Mouse (Mus musculus): Measurements from ENCODE around the gene Bahcc1. TPM values are rescaled to one million over a fixed set of nuclear protein-coding genes. Genes with fewer than 3 reads are reported as not detected.

The Bahcc1 gene
- polyA plus RNA-seq, 1 experiment: not detected

GRCm38 (mm10) chr11:120308441-120309320 lies 75.9 kb downstream of the Bahcc1 start:
- no peak overlapping the region for H3K27ac ChIP-seq (ENCODE audit: insufficient read depth, low read depth, low read length)
- WGBS: 58% methylated on average over 15 of the region's 15 CpGs
- TF ChIP-seq CTCF (IDR thresholded peaks at IDR 0.05; ENCODE audit: insufficient read depth, low read depth, low read length) (no peak), POLR2A (IDR thresholded peaks at IDR 0.05; ENCODE audit: insufficient read depth, low read depth, low read length) (no peak)
- peaks cover 32% of the 10 kb centered on the region for H3K4me1 ChIP-seq (ENCODE audit: control insufficient read depth, insufficient read depth, low read length)
- no peak overlapping the region for H3K4me3 ChIP-seq (ENCODE audit: insufficient read depth, low read depth, low read length)

GRCm38 (mm10) chr11:120310813-120311312 lies 78.1 kb downstream of the Bahcc1 start:
- Histone ChIP-seq H3K4me1 (ENCODE audit: control insufficient read depth, insufficient read depth, low read length) (peaks cover 26% of the 10 kb centered on the region), H3K27ac (ENCODE audit: insufficient read depth, low read depth, low read length) (peak overlapping the region; percentile 85), H3K4me3 (ENCODE audit: insufficient read depth, low read depth, low read length) (peak overlapping the region; percentile 59)
- under 1% methylated on average over 45 of the region's 45 CpGs for WGBS
- TF ChIP-seq CTCF (IDR thresholded peaks at IDR 0.05; ENCODE audit: insufficient read depth, low read depth, low read length): no peak
- TF ChIP-seq POLR2A (IDR thresholded peaks at IDR 0.05; ENCODE audit: insufficient read depth, low read depth, low read length): peak; percentile 48; the same call in 1 of the 2 replicates

DNA sequence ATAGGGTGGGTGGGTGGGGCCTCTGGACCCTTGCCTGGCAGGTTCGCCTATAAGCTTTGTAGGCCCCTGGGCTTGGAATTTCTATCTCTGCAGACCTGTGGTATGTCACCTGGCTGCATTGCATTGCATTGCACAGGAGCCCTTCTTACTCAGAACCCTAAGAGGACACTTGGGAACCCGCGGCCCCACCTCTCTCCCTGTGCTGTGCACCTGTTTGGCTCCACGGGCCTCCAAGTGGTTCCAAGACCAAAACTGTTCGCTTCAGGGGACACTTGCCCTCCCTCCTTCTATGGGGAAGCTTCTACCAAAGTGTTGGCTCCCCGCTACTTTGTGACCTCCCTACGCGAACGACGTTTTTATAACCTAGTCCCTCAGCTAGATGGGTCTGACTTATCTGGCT lies 78.8 kb downstream of the Bahcc1 start:
- no peak overlapping the region for H3K27ac ChIP-seq (ENCODE audit: insufficient read depth, low read depth, low read length)
- H3K4me1 ChIP-seq (ENCODE audit: control insufficient read depth, insufficient read depth, low read length): peaks cover 22% of the 10 kb centered on the region
- H3K4me3 ChIP-seq (ENCODE audit: insufficient read depth, low read depth, low read length): no peak overlapping the region
- WGBS: 67% methylated on average over 10 of the region's 10 CpGs
- TF ChIP-seq CTCF (IDR thresholded peaks at IDR 0.05; ENCODE audit: insufficient read depth, low read depth, low read length) (no peak), POLR2A (IDR thresholded peaks at IDR 0.05; ENCODE audit: insufficient read depth, low read depth, low read length) (no peak)

DNA sequence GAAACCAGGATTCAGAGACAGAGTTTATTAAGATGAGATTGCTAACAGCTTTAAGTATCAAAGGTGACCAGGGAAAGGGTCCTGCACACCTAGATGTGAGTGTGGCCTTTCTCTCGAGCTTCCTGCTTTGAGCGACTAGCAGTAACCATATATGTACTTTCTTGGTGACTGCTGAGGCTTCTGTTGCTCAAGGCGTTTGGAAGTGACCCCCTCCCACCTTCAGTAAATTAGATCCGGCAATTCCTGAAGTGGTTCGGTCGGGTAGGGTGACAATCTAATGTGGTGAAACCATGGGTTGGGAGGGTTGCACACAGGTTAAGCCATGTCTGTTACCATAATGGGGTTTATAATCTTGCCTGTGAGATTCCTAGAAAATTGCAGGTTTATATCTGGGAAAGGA lies 79.3 kb downstream of the Bahcc1 start:
- peaks cover 22% of the 10 kb centered on the region for H3K4me1 ChIP-seq (ENCODE audit: control insufficient read depth, insufficient read depth, low read length)
- TF ChIP-seq CTCF (IDR thresholded peaks at IDR 0.05; ENCODE audit: insufficient read depth, low read depth, low read length) (no peak), POLR2A (IDR thresholded peaks at IDR 0.05; ENCODE audit: insufficient read depth, low read depth, low read length) (no peak)
- 89% methylated on average over 6 of the region's 6 CpGs for WGBS
- no peak overlapping the region for H3K27ac ChIP-seq (ENCODE audit: insufficient read depth, low read depth, low read length)
- no peak overlapping the region for H3K4me3 ChIP-seq (ENCODE audit: insufficient read depth, low read depth, low read length)

DNA sequence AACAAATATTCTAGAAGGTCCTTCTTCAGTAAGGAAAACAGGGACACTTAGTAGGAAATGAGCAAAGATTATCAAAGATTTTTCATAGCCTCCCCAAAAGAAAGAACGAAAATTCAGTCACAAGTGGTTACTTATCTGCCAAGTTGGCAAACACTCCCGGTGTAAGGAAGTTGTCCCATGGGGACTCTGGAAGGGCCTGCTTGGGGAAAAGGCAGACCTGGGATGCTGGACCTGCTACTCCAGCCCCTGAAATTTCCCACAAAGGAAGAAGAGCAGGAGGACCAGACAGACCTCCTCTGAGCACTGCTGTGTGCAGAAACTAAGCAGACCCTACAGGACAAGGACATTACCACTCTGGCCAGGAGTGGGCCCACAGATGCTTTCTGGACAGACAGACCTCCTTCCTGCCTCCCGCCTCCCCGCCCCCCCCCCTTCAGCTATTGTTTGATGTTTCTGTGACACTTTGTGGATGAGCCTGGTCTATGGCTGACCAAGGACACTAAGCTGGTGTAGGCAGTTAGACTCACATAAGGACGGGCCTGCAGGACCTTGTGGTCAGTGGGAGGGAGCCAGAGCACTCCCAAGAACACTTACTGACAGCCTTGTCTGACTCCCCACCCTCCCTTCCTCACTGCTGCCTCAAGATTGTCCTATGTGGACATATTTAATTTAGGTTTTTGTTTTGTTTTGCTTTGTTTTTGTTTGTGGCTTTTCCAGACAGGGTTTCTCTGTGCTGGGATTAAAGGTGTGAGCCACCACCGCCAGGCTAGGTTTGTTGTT lies 81.3 kb downstream of the Bahcc1 start:
- Histone ChIP-seq H3K27ac (ENCODE audit: insufficient read depth, low read depth, low read length) (no peak overlapping the region), H3K4me3 (ENCODE audit: insufficient read depth, low read depth, low read length) (no peak overlapping the region), H3K4me1 (ENCODE audit: control insufficient read depth, insufficient read depth, low read length) (peaks cover 19% of the 10 kb centered on the region)
- 73% methylated on average over 6 of the region's 6 CpGs for WGBS
- TF ChIP-seq POLR2A (IDR thresholded peaks at IDR 0.05; ENCODE audit: insufficient read depth, low read depth, low read length): no peak
- TF ChIP-seq CTCF (IDR thresholded peaks at IDR 0.05; ENCODE audit: insufficient read depth, low read depth, low read length): no peak

DNA sequence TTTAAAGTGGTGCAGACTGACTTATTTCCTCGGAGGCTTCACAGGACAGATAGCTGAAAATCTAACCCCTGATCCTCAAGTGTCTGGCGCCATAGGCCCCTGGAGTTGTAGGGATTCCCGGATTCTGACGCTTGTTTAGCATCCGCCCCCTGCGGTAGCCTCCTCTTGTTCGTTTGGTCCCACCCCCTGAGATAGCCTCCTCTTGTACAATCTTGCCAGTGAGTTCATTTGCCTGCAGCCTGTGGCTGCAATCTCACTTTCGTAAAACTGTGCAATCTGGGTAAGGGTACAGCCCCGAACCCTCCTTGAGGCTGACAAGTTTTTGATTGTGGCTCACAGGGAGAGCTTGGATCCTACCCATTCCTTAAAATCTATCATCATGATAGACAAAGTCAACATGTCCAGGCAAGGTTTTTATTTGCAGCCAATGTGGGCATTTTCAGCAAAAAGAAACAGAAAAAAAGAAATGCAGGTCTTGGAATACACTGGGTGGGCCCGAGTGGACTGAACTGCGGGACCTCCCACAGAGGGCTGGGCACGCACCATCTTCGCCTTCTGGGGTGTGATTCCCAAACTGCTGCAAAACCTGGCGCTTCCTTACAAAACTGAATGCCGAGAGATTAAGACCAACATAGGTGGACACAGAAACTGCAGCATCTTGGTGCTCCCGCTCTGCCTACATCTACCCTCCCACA lies 82.1 kb downstream of the Bahcc1 start:
- Histone ChIP-seq H3K4me1 (ENCODE audit: control insufficient read depth, insufficient read depth, low read length) (peaks cover 19% of the 10 kb centered on the region), H3K4me3 (ENCODE audit: insufficient read depth, low read depth, low read length) (no peak overlapping the region), H3K27ac (ENCODE audit: insufficient read depth, low read depth, low read length) (peak overlapping the region; percentile 94)
- no peak for TF ChIP-seq CTCF (IDR thresholded peaks at IDR 0.05; ENCODE audit: insufficient read depth, low read depth, low read length)
- TF ChIP-seq POLR2A (IDR thresholded peaks at IDR 0.05; ENCODE audit: insufficient read depth, low read depth, low read length): no peak
- 54% methylated on average over 16 of the region's 16 CpGs for WGBS

- H3K27ac ChIP-seq (ENCODE audit: insufficient read depth, low read depth, low read length): peak overlapping the region; percentile 94
- no peak overlapping the region for H3K4me3 ChIP-seq (ENCODE audit: insufficient read depth, low read depth, low read length)
- 14% methylated on average over 4 of the region's 4 CpGs for WGBS
- TF ChIP-seq POLR2A (IDR thresholded peaks at IDR 0.05; ENCODE audit: insufficient read depth, low read depth, low read length): no peak
- no peak for TF ChIP-seq CTCF (IDR thresholded peaks at IDR 0.05; ENCODE audit: insufficient read depth, low read depth, low read length)
- peaks cover 19% of the 10 kb centered on the region for H3K4me1 ChIP-seq (ENCODE audit: control insufficient read depth, insufficient read depth, low read length)
Observed at GRCm38 (mm10) chr11:120315416-120315761, 82.6 kb downstream of the Bahcc1 start.

GRCm38 (mm10) chr11:120315832-120316689 lies 83.3 kb downstream of the Bahcc1 start:
- TF ChIP-seq POLR2A (IDR thresholded peaks at IDR 0.05; ENCODE audit: insufficient read depth, low read depth, low read length): peak; percentile 93
- TF ChIP-seq CTCF (IDR thresholded peaks at IDR 0.05; ENCODE audit: insufficient read depth, low read depth, low read length): no peak
- H3K4me3 ChIP-seq (ENCODE audit: insufficient read depth, low read depth, low read length): peak overlapping the region; percentile 59
- H3K4me1 ChIP-seq (ENCODE audit: control insufficient read depth, insufficient read depth, low read length): peaks cover 18% of the 10 kb centered on the region
- WGBS: under 1% methylated on average over 37 of the region's 37 CpGs
- peak overlapping the region; percentile 94 for H3K27ac ChIP-seq (ENCODE audit: insufficient read depth, low read depth, low read length)
